Mouse (Mus musculus): Measurements from ENCODE around the gene Asb2.

The Asb2 gene

GRCm38 (mm10) chr12:103355746-103356414 lies at the start of gene Asb2:
TSS of gene Asb2 (minus strand) at chr12:103356001.
- no peak for DNase-seq (ENCODE audit: low read depth, low spot score)

- no peak for DNase-seq (ENCODE audit: low read depth, low spot score)
Measured at GRCm38 (mm10) chr12:103404131-103404530, 48.3 kb upstream of the Asb2 start.

- DNase-seq (ENCODE audit: low read depth, low spot score), result no peak
Measured at GRCm38 (mm10) chr12:103396751-103397150, 41.0 kb upstream of the Asb2 start.

GRCm38 (mm10) chr12:103395486-103396275 lies 39.9 kb upstream of the Asb2 start:
- no peak for DNase-seq (ENCODE audit: low read depth, low spot score)

GRCm38 (mm10) chr12:103393528-103393927 lies 37.7 kb upstream of the Asb2 start:
- no peak for DNase-seq (ENCODE audit: low read depth, low spot score)

GRCm38 (mm10) chr12:103391098-103391497 lies 35.3 kb upstream of the Asb2 start:
- DNase-seq (ENCODE audit: low read depth, low spot score), result peak; percentile 71

- DNase-seq (ENCODE audit: low read depth, low spot score), result no peak
Measured at GRCm38 (mm10) chr12:103389982-103390381, 34.2 kb upstream of the Asb2 start.

GRCm38 (mm10) chr12:103389348-103389727 lies 33.5 kb upstream of the Asb2 start:
- no peak for DNase-seq (ENCODE audit: low read depth, low spot score)

- DNase-seq (ENCODE audit: low read depth, low spot score), result peak; percentile 96
Measured at GRCm38 (mm10) chr12:103388505-103389347, 32.9 kb upstream of the Asb2 start, which contains the start of gene Otub2. TSS of gene Otub2 (plus strand) at chr12:103388682.

GRCm38 (mm10) chr12:103380226-103380625 lies 24.4 kb upstream of the Asb2 start:
- DNase-seq (ENCODE audit: low read depth, low spot score), result no peak

GRCm38 (mm10) chr12:103376774-103377173 lies 21.0 kb upstream of the Asb2 start:
- peak; percentile 85 for DNase-seq (ENCODE audit: low read depth, low spot score)

GRCm38 (mm10) chr12:103376124-103376523 lies 20.3 kb upstream of the Asb2 start:
- peak; percentile 82 for DNase-seq (ENCODE audit: low read depth, low spot score)

- no peak for DNase-seq (ENCODE audit: low read depth, low spot score)
Measured at GRCm38 (mm10) chr12:103373530-103374236, 17.9 kb upstream of the Asb2 start.

- DNase-seq (ENCODE audit: low read depth, low spot score), result no peak
Measured at GRCm38 (mm10) chr12:103371711-103372110, 15.9 kb upstream of the Asb2 start.

- DNase-seq (ENCODE audit: low read depth, low spot score), result no peak
Measured at GRCm38 (mm10) chr12:103370861-103371260, 15.1 kb upstream of the Asb2 start.

GRCm38 (mm10) chr12:103368777-103369176 lies 13.0 kb upstream of the Asb2 start:
- no peak for DNase-seq (ENCODE audit: low read depth, low spot score)

GRCm38 (mm10) chr12:103368326-103368669 lies 12.5 kb upstream of the Asb2 start:
- DNase-seq (ENCODE audit: low read depth, low spot score), result no peak

- DNase-seq (ENCODE audit: low read depth, low spot score), result no peak
Measured at GRCm38 (mm10) chr12:103367620-103368325, 12.0 kb upstream of the Asb2 start.

GRCm38 (mm10) chr12:103367171-103367570 lies 11.4 kb upstream of the Asb2 start:
- DNase-seq (ENCODE audit: low read depth, low spot score), result no peak

- DNase-seq (ENCODE audit: low read depth, low spot score), result no peak
Measured at GRCm38 (mm10) chr12:103362336-103362735, 6.5 kb upstream of the Asb2 start.

Data from telencephalon, adult 2 months (tissue).